Mouse (Mus musculus) CH12.LX (cell line): Measurements from ENCODE around the gene Igsf21. TPM values are rescaled to one million over a fixed set of nuclear protein-coding genes. Genes with fewer than 3 reads are reported as not detected.

ENCODE experiments used
- DNase-seq: peaks from one replicate; pipeline ENCODE4 v3.0.0-alpha.2; 2013; ENCODE audit errors: extremely low read depth
- H3K27ac ChIP-seq: 2 replicates; pipeline ENCODE4 v1.5.1; 2012; ENCODE audit warnings: low read depth, mild to moderate bottlenecking, control low read depth, moderate library complexity; ENCODE audit not compliant: insufficient read depth
- H3K27me3 ChIP-seq: replicated peaks from 2 replicates; pipeline ENCODE3; 2012; ENCODE audit warnings: inconsistent platforms
- H3K36me3 ChIP-seq, 2 experiments: replicated peaks in 1 of 2; 2 replicates each; pipeline versions ENCODE3 to v1.6.1; 2012; ENCODE audit warnings: inconsistent platforms in 1 of 2, low read length in 1 of 2, mild to moderate bottlenecking in 1 of 2, mixed read lengths in 1 of 2, moderate library complexity in 1 of 2; ENCODE audit not compliant: control insufficient read depth in 1 of 2, insufficient read depth in 1 of 2
- H3K4me1 ChIP-seq, 2 experiments: 2 replicates each; pipeline ENCODE4 v1.6.1; 2012; ENCODE audit warnings: inconsistent platforms in 1 of 2, moderate library complexity in 1 of 2; ENCODE audit not compliant: insufficient read depth in 2 of 2, control insufficient read depth in 1 of 2
- H3K4me2 ChIP-seq: 2 replicates; pipeline ENCODE4 v1.6.1; 2012; ENCODE audit warnings: low read depth, mild to moderate bottlenecking, control low read depth; ENCODE audit not compliant: poor library complexity, insufficient read depth, severe bottlenecking
- H3K4me3 ChIP-seq, 3 experiments: fragments of 150-350 bp in 1 of 3; sonication (generic) in 1 of 3; replicated peaks in 1 of 3; 2 replicates each; pipeline versions ENCODE3 to v1.5.1; 2011 to 2012; ENCODE audit warnings: low read depth in 2 of 3, low read length in 2 of 3, mild to moderate bottlenecking in 2 of 3, moderate library complexity in 2 of 3, control low read depth in 1 of 3, improper control_type of control experiment in 1 of 3, inconsistent platforms in 1 of 3, mixed read lengths in 1 of 3; ENCODE audit not compliant: poor library complexity in 1 of 3
- H3K79me2 ChIP-seq: replicated peaks from 2 replicates; pipeline ENCODE4 v1.6.1; 2012; ENCODE audit warnings: mild to moderate bottlenecking, moderate library complexity; ENCODE audit not compliant: control insufficient read depth, poor library complexity, insufficient read depth, severe bottlenecking; ENCODE audit errors: extremely low read depth
- H3K9ac ChIP-seq: 2 replicates; pipeline ENCODE4 v1.6.1; 2012; ENCODE audit warnings: low read depth, mild to moderate bottlenecking, control low read depth, moderate library complexity; ENCODE audit not compliant: insufficient read depth
- H3K9me3 ChIP-seq: replicated peaks from 2 replicates; pipeline ENCODE3; 2012; ENCODE audit warnings: low read length, inconsistent platforms, mixed read lengths
- BHLHE40 ChIP-seq: IDR thresholded peaks from 2 replicates; pipeline ENCODE4 v1.6.1; 2011; ENCODE audit warnings: mild to moderate bottlenecking, low read depth, low read length, improper control_type of control experiment
- CHD1 ChIP-seq: IDR thresholded peaks from 2 replicates; pipeline ENCODE4 v1.6.1; 2012; ENCODE audit warnings: low read depth, low read length, improper control_type of control experiment, inconsistent platforms
- CTCF ChIP-seq, 2 experiments: IDR thresholded peaks in 1 of 2; conservative IDR thresholded peaks in 1 of 2; 2 replicates each; pipeline ENCODE4 v1.5.1; 2011 to 2012; ENCODE audit warnings: low read depth in 2 of 2, low read length in 2 of 2, improper control_type of control experiment in 1 of 2, inconsistent platforms in 1 of 2, mild to moderate bottlenecking in 1 of 2, moderate library complexity in 1 of 2
- GABPA ChIP-seq: IDR thresholded peaks from 2 replicates; pipeline ENCODE4 v1.6.1; 2012; ENCODE audit warnings: low read depth, low read length, improper control_type of control experiment, inconsistent platforms; ENCODE audit not compliant: insufficient replicate concordance
- IRF4 ChIP-seq: IDR thresholded peaks from 2 replicates; pipeline ENCODE4 v1.6.1; 2014; ENCODE audit warnings: low read depth, mild to moderate bottlenecking, inconsistent platforms, low read length, improper control_type of control experiment
- JUN ChIP-seq: IDR thresholded peaks from 2 replicates; pipeline ENCODE4 v1.6.1; 2011; ENCODE audit warnings: low read depth, mild to moderate bottlenecking, low read length, improper control_type of control experiment, moderate library complexity; ENCODE audit not compliant: insufficient read depth
- JUND ChIP-seq: conservative IDR thresholded peaks from 2 replicates; pipeline ENCODE4 v1.6.1; 2011; ENCODE audit warnings: low read depth, low read length, improper control_type of control experiment
- MAX ChIP-seq: IDR thresholded peaks from 2 replicates; pipeline ENCODE4 v1.6.1; 2011; ENCODE audit warnings: low read length, improper control_type of control experiment
- MXI1 ChIP-seq: IDR thresholded peaks from 2 replicates; pipeline ENCODE4 v1.6.1; 2011; ENCODE audit warnings: mild to moderate bottlenecking, low read depth, low read length, improper control_type of control experiment
- POLR2A ChIP-seq: IDR thresholded peaks from 2 replicates; pipeline ENCODE4 v1.6.1; 2011; ENCODE audit warnings: low read depth, mild to moderate bottlenecking, improper control_type of control experiment, low read length
- POLR2AphosphoS2 ChIP-seq: IDR thresholded peaks from 2 replicates; pipeline ENCODE4 v1.6.1; 2011; ENCODE audit warnings: low read depth, low read length, improper control_type of control experiment
- RCOR1 ChIP-seq: conservative IDR thresholded peaks from 2 replicates; pipeline ENCODE4 v1.6.1; 2012; ENCODE audit warnings: low read depth, mild to moderate bottlenecking, inconsistent platforms, low read length, improper control_type of control experiment
- SIN3A ChIP-seq: IDR thresholded peaks from 2 replicates; pipeline ENCODE4 v1.6.1; 2012; ENCODE audit warnings: low read length, improper control_type of control experiment, inconsistent platforms
- SMC3 ChIP-seq: IDR thresholded peaks from 2 replicates; pipeline ENCODE4 v1.6.1; 2011; ENCODE audit warnings: low read depth, low read length, improper control_type of control experiment
- TCF12 ChIP-seq: IDR thresholded peaks from 2 replicates; pipeline ENCODE4 v1.6.1; 2014; ENCODE audit warnings: low read depth, mild to moderate bottlenecking, inconsistent platforms, low read length, improper control_type of control experiment
- UBTF ChIP-seq: IDR thresholded peaks from 2 replicates; pipeline ENCODE4 v1.6.1; 2012; ENCODE audit warnings: low read depth, mild to moderate bottlenecking, inconsistent platforms, low read length, improper control_type of control experiment, moderate library complexity
- USF1 ChIP-seq: IDR thresholded peaks from 2 replicates; pipeline ENCODE4 v1.6.1; 2014; ENCODE audit warnings: low read depth, mild to moderate bottlenecking, inconsistent platforms, low read length, improper control_type of control experiment
- USF2 ChIP-seq: conservative IDR thresholded peaks from 2 replicates; pipeline ENCODE4 v1.6.1; 2011; ENCODE audit warnings: low read depth, low read length, improper control_type of control experiment
- ZKSCAN1 ChIP-seq: IDR thresholded peaks from 2 replicates; pipeline ENCODE4 v1.6.1; 2012; ENCODE audit warnings: low read depth, inconsistent platforms, low read length, improper control_type of control experiment, borderline replicate concordance
- ZMIZ1 ChIP-seq: IDR thresholded peaks from 2 replicates; pipeline ENCODE4 v1.6.1; 2012; ENCODE audit warnings: low read depth, mild to moderate bottlenecking, inconsistent platforms, low read length, improper control_type of control experiment
- dilution Hi-C: fragments of 300-500 bp; cut with MboI; formaldehyde crosslinking; loops from 2 replicates; pipeline ENCODE4 v1.14.3; 2020; ENCODE audit warnings: low sequenced_read_pairs; ENCODE audit not compliant: extremely low pct_unique_long_range_greater_than_20kb, extremely low pct_ligation_motif_present
- in situ Hi-C: fragments of 300-500 bp; cut with MboI; formaldehyde crosslinking; loops from 3 replicates; pipeline ENCODE4 v1.14.3; 2019; ENCODE audit warnings: low sequenced_read_pairs, low pct_ligation_motif_present, low pct_unique_long_range_greater_than_20kb, mixed read lengths
- polyA plus RNA-seq: library from polyadenylated mRNA; unstranded; fragments of >175 nt; gene quantifications from 2 replicates; pipeline ENCODE4 v1.2.1, GENCODE M21; 2012; ENCODE audit warnings: low read depth; ENCODE audit not compliant: insufficient read length
- total RNA-seq, 2 experiments: library from RNA; depleted of rRNA; stranded (reverse); fragments of 300-350 nt in 1 of 2; fragments of >200 nt in 1 of 2; gene quantifications; 2 replicates each; pipeline ENCODE4 v1.2.3; 2012 to 2014

The Igsf21 gene
- total and polyA plus RNA-seq, 3 experiments = not detected

- peaks cover 5% of the 10 kb centered on the region for H3K9me3 ChIP-seq
- no peaks in the 10 kb centered on the region for H3K4me1 ChIP-seq
- in situ Hi-C loops (no loop called here), dilution Hi-C loops (no loop called here)
- peaks cover 27% of the 10 kb centered on the region for H3K27me3 ChIP-seq
- no peaks in the 10 kb centered on the region for H3K36me3 ChIP-seq
- H3K4me2 ChIP-seq = no peak overlapping the region
- no peak for TF ChIP-seq MXI1
- H3K9ac ChIP-seq = no peak overlapping the region
- no peaks in the 10 kb centered on the region for H3K79me2 ChIP-seq
- no peak overlapping the region for H3K27ac ChIP-seq
- no peak for DNase-seq
- no peak overlapping the region for H3K4me3 ChIP-seq
Observed at GRCm38 (mm10) chr4:140192276-140193002, 54.1 kb downstream of the Igsf21 start.

- Histone ChIP-seq H3K4me3 (no peak overlapping the region), H3K4me2 (no peak overlapping the region), H3K9ac (no peak overlapping the region), H3K27ac (no peak overlapping the region), H3K36me3 (no peaks in the 10 kb centered on the region), H3K27me3 (peaks cover 31% of the 10 kb centered on the region), H3K4me1 (no peaks in the 10 kb centered on the region), H3K79me2 (no peaks in the 10 kb centered on the region), H3K9me3 (peaks cover 4% of the 10 kb centered on the region)
- dilution Hi-C loops = no loop called here
- in situ Hi-C loops = no loop called here
- no peak for DNase-seq
- no peak for TF ChIP-seq CTCF (conservative IDR thresholded peaks at IDR 0.05 in 1 of 2, IDR thresholded peaks at IDR 0.05 in 1 of 2; ENCODE audit: low read depth in 2 of 2, low read length in 2 of 2)
Observed at GRCm38 (mm10) chr4:140189601-140190000, 57.0 kb downstream of the Igsf21 start.

- in situ Hi-C loops = no loop called here
- no peak overlapping the region for H3K9ac ChIP-seq
- DNase-seq = no peak
- TF ChIP-seq USF2 (no peak), GABPA (no peak), JUN (no peak), UBTF (no peak), CHD1 (no peak), ZMIZ1 (no peak), IRF4 (no peak), CTCF (conservative IDR thresholded peaks at IDR 0.05 in 1 of 2, IDR thresholded peaks at IDR 0.05 in 1 of 2; ENCODE audit: low read depth in 2 of 2, low read length in 2 of 2) (no peak), SIN3A (no peak), USF1 (no peak), MAX (no peak), JUND (no peak), POLR2AphosphoS2 (no peak), BHLHE40 (no peak), SMC3 (no peak), TCF12 (no peak), POLR2A (no peak), RCOR1 (no peak), ZKSCAN1 (no peak)
- TF ChIP-seq, all 38 proteins: peak for 0
- H3K36me3 ChIP-seq = no peaks in the 10 kb centered on the region
- H3K27ac ChIP-seq = no peak overlapping the region
- H3K4me2 ChIP-seq = no peak overlapping the region
- H3K4me3 ChIP-seq = no peak overlapping the region
- dilution Hi-C loops = no loop called here
- H3K4me1 ChIP-seq = no peaks in the 10 kb centered on the region
- no peaks in the 10 kb centered on the region for H3K79me2 ChIP-seq
- peaks cover 4% of the 10 kb centered on the region for H3K9me3 ChIP-seq
- H3K27me3 ChIP-seq = peaks cover 29% of the 10 kb centered on the region
Observed at GRCm38 (mm10) chr4:140188626-140189025, 58.0 kb downstream of the Igsf21 start.
